Mouse (Mus musculus) liver, adult 2 months (tissue): ENCODE measurements around the gene Camk2g. TPM values are rescaled to one million over a fixed set of nuclear protein-coding genes. Genes with fewer than 3 reads are reported as not detected.

ENCODE experiments used
- DNase-seq: peaks from one replicate; pipeline ENCODE4 v3.0.0-alpha.2; 2011; ENCODE audit warnings: low read depth, low spot score; ENCODE audit errors: extremely low read depth
- H3K27ac ChIP-seq: fragments of 200-500 bp; replicated peaks from 2 replicates; pipeline ENCODE4 v1.5.1; 2012; ENCODE audit warnings: low read depth, mild to moderate bottlenecking, control low read depth, inconsistent platforms, low read length; ENCODE audit not compliant: insufficient read depth
- H3K27me3 ChIP-seq: fragments of 200-500 bp; 2 replicates; pipeline ENCODE4 v1.6.1; 2012; ENCODE audit warnings: mild to moderate bottlenecking, moderate library complexity, low read length, inconsistent platforms; ENCODE audit not compliant: control insufficient read depth, insufficient read depth
- H3K36me3 ChIP-seq: fragments of 200-500 bp; 2 replicates; pipeline ENCODE4 v1.6.1; 2012; ENCODE audit warnings: low read length, inconsistent platforms; ENCODE audit not compliant: control insufficient read depth, insufficient read depth
- H3K4me1 ChIP-seq: fragments of 200-500 bp; 2 replicates; pipeline ENCODE4 v1.6.1; 2011; ENCODE audit warnings: low read length; ENCODE audit not compliant: control insufficient read depth, insufficient read depth
- H3K4me3 ChIP-seq: fragments of 200-500 bp; 2 replicates; pipeline ENCODE4 v1.5.1; 2011; ENCODE audit warnings: low read depth, mild to moderate bottlenecking, control low read depth, low read length, moderate library complexity; ENCODE audit not compliant: insufficient read depth
- H3K79me2 ChIP-seq: fragments of 200-500 bp; 2 replicates; pipeline ENCODE4 v1.6.1; 2012; ENCODE audit warnings: inconsistent platforms, mild to moderate bottlenecking, low read length, moderate library complexity; ENCODE audit not compliant: control insufficient read depth, insufficient read depth
- H3K9ac ChIP-seq: fragments of 200-500 bp; 2 replicates; pipeline ENCODE4 v1.6.1; 2012; ENCODE audit warnings: low read depth, mild to moderate bottlenecking, control low read depth, inconsistent platforms, low read length
- CTCF ChIP-seq: fragments of 200-500 bp; IDR thresholded peaks from 2 replicates; pipeline ENCODE4 v1.5.1; 2011; ENCODE audit warnings: low read depth, low read length, control low read depth
- POLR2A ChIP-seq: fragments of 200-500 bp; IDR thresholded peaks from 2 replicates; pipeline ENCODE4 v1.6.1; 2011; ENCODE audit warnings: low read length, control low read depth; ENCODE audit not compliant: insufficient read depth; ENCODE audit errors: extremely low read depth
- WGBS: fragments of 180-500 bp; shearing (Covaris S2); methylation state at CpG from one replicate; pipeline ENCODE4 v1.1.7; 2018; 5-methylcytosine and 5-hydroxymethylcytosine counted together
- polyA plus RNA-seq: library from polyadenylated mRNA; depleted of rRNA; stranded (reverse); fragments of >200 nt; gene quantifications from 2 replicates; pipeline ENCODE4 v1.2.3, GENCODE M21; 2012
- total RNA-seq: library from RNA; depleted of rRNA; stranded (reverse); fragments of >200 nt; gene quantifications from 2 replicates; pipeline ENCODE4 v1.2.3, GENCODE M21; 2014

Gene Camk2g
- total and polyA plus RNA-seq, 2 experiments, result 7.9 TPM

DNA sequence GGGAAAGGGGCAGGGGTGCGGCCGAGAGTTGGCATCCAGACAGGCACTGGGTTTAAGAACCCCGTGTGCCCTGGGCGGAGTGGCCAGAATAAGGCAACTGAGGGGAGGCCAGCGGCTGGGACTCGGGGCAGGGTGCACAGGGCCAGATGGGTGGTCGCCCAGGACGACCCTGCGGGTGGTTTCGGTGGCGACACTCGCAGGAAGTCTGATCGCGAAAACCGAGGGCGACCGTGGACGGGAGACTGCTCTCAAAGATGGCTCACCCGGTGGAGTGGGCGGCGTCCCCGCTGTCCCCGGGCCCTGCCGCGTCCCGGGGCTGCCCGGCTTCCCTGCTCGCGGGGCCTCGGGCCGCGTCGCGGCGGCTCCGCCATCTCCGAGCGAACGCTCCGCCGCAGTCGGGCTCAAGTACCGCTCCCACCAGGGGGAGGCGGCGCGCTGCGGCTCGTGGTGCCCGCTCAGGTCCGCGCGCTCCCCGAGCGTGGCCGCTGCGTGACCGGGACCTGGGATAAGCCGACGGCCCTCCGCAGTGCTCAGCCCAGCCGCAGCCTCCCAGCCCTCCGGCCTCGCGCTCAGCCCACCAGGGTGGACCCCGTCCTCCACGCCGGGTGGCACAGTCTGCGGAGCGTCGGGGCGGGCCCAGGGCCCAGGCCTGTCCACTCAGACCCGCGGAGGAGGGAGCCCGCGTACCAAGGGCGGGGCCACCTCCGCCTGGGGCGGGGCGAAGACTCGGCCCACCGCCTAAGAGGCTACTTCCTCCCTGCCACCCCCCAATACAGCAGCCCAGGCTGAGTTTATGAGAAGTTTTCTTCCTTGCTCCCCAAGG, 59.7 kb downstream of the Camk2g start, which contains the start of gene Ndst2:
Ndst2 (minus strand) TSS at position 611 of the 823 bp plus-strand sequence.
- no peaks in the 10 kb centered on the region for H3K27me3 ChIP-seq
- peak within 1 kb of the TSS; percentile 92 for H3K9ac ChIP-seq
- under 1% methylated on average over 71 of the region's 81 CpGs for WGBS
- H3K4me1 ChIP-seq, result peaks cover 7% of the 10 kb centered on the region
- no peaks in the 10 kb centered on the region; the same call in 1 of the 2 replicates for H3K79me2 ChIP-seq
- peak within 1 kb of the TSS; percentile 99 for H3K27ac ChIP-seq
- H3K4me3 ChIP-seq, result peak within 1 kb of the TSS; percentile 83
- no peak for TF ChIP-seq CTCF
- peak; percentile 68; the same call in 1 of the 2 replicates for TF ChIP-seq POLR2A
- peak; percentile 55 for DNase-seq
- peaks cover 23% of the 10 kb centered on the region for H3K36me3 ChIP-seq

GRCm38 (mm10) chr14:20733041-20733951, 60.6 kb downstream of the Camk2g start:
- peak; percentile 87 for DNase-seq
- Histone ChIP-seq H3K4me3 (peak overlapping the region; percentile 83), H3K9ac (peak overlapping the region; percentile 92), H3K36me3 (peaks cover 30% of the 10 kb centered on the region), H3K27me3 (no peaks in the 10 kb centered on the region), H3K4me1 (peaks cover 7% of the 10 kb centered on the region), H3K79me2 (no peaks in the 10 kb centered on the region; the same call in 1 of the 2 replicates), H3K27ac (peak overlapping the region; percentile 99)
- TF ChIP-seq POLR2A (no peak), CTCF (no peak)
- 15% methylated on average over 12 of the region's 12 CpGs for WGBS

DNA sequence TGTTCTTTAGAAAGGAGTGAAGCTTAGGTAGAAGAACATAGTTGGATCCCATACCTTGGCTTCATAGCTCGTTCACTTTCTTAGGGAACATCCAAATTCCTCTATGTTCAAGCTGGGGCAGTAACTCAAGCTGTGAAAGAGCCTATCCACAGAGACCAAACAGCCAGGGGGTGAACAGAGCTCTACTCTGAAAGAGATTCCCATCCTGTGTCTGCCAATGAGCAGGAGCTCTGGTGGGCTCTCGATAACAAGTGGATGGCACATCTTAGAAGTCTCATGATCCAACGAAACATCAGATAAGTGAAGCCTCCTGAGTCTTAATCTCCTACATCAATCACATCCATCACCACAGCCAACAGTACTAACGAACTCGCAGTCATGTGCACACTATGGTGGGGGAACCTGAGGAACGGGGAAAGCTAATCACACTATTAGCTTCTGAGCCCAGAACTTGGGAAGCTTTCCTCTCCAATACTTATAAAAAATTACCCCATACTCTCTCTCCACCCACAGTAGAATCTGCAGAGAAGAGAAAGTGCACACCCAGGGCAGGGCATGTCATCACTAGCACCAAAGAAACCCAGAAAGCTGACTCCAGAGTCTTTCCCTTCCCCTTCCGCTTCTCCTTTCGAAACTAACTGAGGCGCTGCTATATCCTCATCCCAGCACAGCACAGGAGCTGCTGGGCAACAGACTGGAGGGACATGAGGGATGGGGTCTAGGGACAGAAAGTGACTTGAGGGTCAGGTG, 62.9 kb downstream of the Camk2g start:
- 92% methylated on average over 9 of the region's 9 CpGs for WGBS
- no peak overlapping the region for H3K9ac ChIP-seq
- DNase-seq, result peak; percentile 30
- H3K27ac ChIP-seq, result no peak overlapping the region
- TF ChIP-seq POLR2A, result no peak
- TF ChIP-seq CTCF, result no peak
- peaks cover 48% of the 10 kb centered on the region for H3K36me3 ChIP-seq
- H3K79me2 ChIP-seq, result no peaks in the 10 kb centered on the region; the same call in 1 of the 2 replicates
- H3K27me3 ChIP-seq, result no peaks in the 10 kb centered on the region
- peaks cover 7% of the 10 kb centered on the region for H3K4me1 ChIP-seq
- H3K4me3 ChIP-seq, result no peak overlapping the region

- Histone ChIP-seq H3K27ac (no peak overlapping the region), H3K27me3 (no peaks in the 10 kb centered on the region), H3K4me1 (peaks cover 4% of the 10 kb centered on the region; the same call in 1 of the 2 replicates), H3K9ac (no peak overlapping the region), H3K36me3 (peaks cover 55% of the 10 kb centered on the region), H3K79me2 (no peaks in the 10 kb centered on the region; the same call in 1 of the 2 replicates), H3K4me3 (no peak overlapping the region)
- DNase-seq, result no peak
- WGBS, result 95% methylated on average over 9 of the region's 9 CpGs
- no peak for TF ChIP-seq CTCF
Observed at GRCm38 (mm10) chr14:20729871-20730270, 64.0 kb downstream of the Camk2g start.

DNA sequence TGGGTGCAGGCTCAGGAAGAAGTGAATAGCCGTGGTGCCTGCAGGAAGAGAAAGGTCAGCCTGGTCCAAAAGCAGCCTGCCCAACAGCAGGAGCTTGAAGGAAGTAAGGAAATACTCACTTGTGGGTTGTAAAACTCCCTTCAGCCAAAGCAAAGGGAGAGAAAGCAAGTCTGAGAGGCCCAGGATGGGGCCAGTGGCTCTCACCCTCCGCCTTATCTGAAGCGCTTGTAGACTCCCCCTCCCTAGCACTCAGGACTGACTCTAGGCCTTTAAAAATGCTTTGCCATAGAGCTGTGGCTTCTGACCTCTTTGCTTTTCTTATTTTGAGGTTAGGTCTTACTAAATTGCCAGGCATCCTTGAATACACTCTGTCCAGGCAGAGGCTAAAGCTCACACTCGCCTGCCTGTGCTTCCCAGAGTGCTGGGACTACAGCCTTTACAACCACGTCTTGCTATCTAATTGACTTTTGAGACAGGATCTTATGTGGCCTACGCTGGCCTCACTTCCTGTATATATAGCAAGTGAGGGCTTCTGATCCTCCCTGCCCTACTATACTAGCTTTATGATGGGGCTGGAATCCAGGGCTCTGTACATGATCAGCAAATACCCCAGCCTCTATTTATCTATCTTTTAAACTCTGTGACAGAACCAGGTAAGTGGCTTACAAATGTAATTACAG, 68.1 kb downstream of the Camk2g start:
- TF ChIP-seq CTCF (no peak), POLR2A (no peak)
- H3K36me3 ChIP-seq, result peaks cover 65% of the 10 kb centered on the region
- no peak overlapping the region for H3K27ac ChIP-seq
- H3K79me2 ChIP-seq, result no peaks in the 10 kb centered on the region; the same call in 1 of the 2 replicates
- no peaks in the 10 kb centered on the region for H3K27me3 ChIP-seq
- H3K4me3 ChIP-seq, result no peak overlapping the region
- no peak for DNase-seq
- no peaks in the 10 kb centered on the region for H3K4me1 ChIP-seq
- no peak overlapping the region for H3K9ac ChIP-seq
- 78% methylated on average over 6 of the region's 6 CpGs for WGBS
